Mouse (Mus musculus) adrenal gland, postnatal 0 days (tissue): ENCODE data around the gene C1qa. TPM values are rescaled to one million over a fixed set of nuclear protein-coding genes. Genes with fewer than 3 reads are reported as not detected.

Experiments
- polyA plus RNA-seq: library from polyadenylated mRNA; unstranded; fragments of >200 nt; fragmentation: Nextera tagmentation; extraction: Ambion mirVana; gene quantifications from 2 replicates; pipeline ENCODE4 v1.2.1, GENCODE M21; 2015

The C1qa gene
- polyA plus RNA-seq = 111 and 126 TPM in 2 replicates

GRCm38 (mm10) chr4:136898637-136899036 is at the start of gene C1qa:
C1qa (minus strand) TSS chr4:136898803.

GRCm38 (mm10) chr4:136892811-136893210 is 5.8 kb downstream of the C1qa start, which contains the start of gene C1qc:
C1qc (minus strand) TSS chr4:136893065.

GRCm38 (mm10) chr4:136886101-136886500 is 12.5 kb downstream of the C1qa start, which contains the start of gene C1qb:
C1qb (minus strand) TSS chr4:136886187.

Other genes with a start within 250 kb of the C1qa start
- gene Ephb2, start 62.8 kb downstream of the C1qa start, polyA plus RNA-seq = 4.3 and 4.6 TPM in 2 replicates
- 195 and 262 TPM in 2 replicates for gene C1qb, start 12.6 kb downstream of the C1qa start, polyA plus RNA-seq
- gene C1qc, start 5.7 kb downstream of the C1qa start, polyA plus RNA-seq = 110 and 126 TPM in 2 replicates
- 0.13 and 0.17 TPM in 2 replicates for gene Epha8, start 58.0 kb upstream of the C1qa start, polyA plus RNA-seq
- gene Zbtb40, start 150.0 kb upstream of the C1qa start, polyA plus RNA-seq = 1.2 TPM in 2 replicates